Mouse (Mus musculus) B cell, adult 2 months (primary cell): ENCODE measurements around the gene Ccna1.

Experiments
- DNase-seq, 2 experiments: peaks; one replicate each; pipeline ENCODE4 v3.0.0; 2022

Ccna1 gene

DNA sequence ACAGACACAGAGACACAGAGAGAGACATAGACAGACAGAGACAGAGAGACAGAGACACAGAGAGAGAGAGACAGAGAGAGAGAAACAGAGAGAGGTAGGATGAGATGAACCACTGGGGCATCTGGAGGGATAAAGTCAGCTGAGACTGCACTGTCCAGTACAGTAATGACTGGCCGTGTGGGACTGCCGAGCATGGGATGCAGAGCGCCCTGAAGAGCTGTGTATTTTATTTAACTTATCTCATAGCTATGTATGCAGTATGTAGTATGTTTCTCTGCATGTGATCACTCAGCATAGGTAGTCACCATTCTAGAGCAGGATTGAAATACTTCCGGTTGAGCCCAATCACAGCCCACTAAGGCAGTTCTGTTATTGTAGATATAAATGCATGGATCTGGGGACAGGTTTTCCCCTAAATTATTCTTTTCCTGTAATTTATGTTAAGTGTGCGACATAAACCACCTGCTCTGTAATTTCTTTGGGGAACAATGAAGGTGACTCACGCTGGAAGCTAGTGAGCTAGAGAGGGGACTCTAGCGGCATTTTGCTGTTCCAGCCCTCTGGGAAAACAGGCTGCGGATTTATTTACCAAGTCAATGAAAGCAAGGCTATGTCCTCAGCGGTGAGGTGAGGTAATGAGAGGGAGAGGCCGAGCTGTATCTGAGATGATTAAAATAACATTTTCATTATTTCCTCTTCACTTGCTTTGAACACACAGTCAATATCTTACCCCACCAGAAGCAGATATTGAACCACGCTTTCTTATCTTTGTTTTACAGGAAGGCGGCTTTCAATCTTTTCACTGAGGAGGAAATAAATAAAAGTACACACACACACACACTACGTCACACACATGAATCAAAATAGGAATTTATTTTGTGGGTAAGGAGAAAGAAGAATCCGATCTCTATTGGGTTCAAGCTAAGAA lies 10.7 kb upstream of the Ccna1 start:
- DNase-seq = no peak

DNA sequence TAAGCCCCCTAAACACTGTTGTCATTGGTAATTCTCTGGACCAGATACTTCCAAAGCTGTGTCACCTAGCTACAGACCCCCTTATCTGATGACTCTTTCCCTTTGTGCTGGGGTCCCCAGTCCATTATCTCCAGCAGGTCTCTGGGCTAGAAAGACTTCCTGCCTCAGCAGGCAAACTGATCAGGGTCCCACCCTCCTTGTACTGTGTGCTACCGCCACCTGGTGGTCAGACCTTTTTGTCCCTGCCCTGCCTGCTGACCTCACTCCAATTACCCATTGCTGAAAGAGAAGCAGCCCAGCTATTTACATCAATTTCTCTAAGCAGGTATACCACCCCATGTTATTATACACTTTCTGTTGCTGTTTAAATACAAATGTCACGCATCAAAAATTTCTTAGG lies 9.1 kb upstream of the Ccna1 start:
- DNase-seq = peak; percentile 40 to 47

- DNase-seq = no peak
Observed at GRCm38 (mm10) chr3:55062653-55063052, 7.4 kb upstream of the Ccna1 start.

- DNase-seq = no peak
Observed at GRCm38 (mm10) chr3:55056376-55056775, 1.1 kb upstream of the Ccna1 start.

- DNase-seq = no peak
Observed at GRCm38 (mm10) chr3:55055747-55056120, 433 bp upstream of the Ccna1 start.

GRCm38 (mm10) chr3:55054231-55054630 lies 1.1 kb downstream of the Ccna1 start:
- no peak for DNase-seq

DNA sequence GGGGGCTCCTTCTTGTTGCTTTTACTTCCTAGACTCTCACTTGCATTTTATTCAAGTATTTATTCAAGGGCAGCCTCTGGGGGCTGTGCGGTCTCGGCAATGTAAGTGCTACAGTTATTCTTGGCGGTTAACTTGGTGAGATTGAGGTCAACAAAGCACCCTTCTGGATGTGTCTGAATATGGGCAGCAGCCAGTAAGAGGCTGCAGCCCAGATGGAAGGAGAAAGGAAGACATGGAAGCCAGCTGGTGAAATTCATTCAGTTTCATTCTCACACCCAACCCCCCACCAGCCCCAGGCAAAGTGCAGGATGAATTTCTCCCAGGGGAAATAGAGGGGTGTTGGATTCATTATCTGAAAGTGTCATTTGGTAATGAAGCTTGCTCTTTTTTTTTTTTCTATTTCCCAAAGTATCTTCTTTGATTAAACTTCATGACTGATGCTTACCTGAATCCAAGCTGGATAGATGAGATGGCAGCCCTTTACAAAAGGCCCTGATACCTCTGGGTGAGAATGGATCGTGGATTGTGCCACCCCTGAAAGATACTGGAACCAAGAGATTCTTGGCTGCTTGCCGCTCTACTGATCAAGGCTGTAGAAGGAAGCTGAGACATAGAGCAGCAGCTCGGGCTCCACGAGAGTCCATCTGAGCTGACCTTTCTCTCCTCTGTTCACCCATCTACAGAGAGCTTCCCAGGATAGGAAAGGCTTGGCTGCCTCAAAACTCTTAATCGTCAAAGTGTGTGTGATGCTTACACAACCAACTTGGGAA lies 10.5 kb downstream of the Ccna1 start:
- no peak for DNase-seq

- DNase-seq = no peak
Observed at GRCm38 (mm10) chr3:55037608-55038007, 17.7 kb downstream of the Ccna1 start.

GRCm38 (mm10) chr3:55027271-55027840 lies 27.9 kb downstream of the Ccna1 start:
- no peak for DNase-seq

- DNase-seq = no peak
Observed at GRCm38 (mm10) chr3:55025502-55025901, 29.8 kb downstream of the Ccna1 start.

DNA sequence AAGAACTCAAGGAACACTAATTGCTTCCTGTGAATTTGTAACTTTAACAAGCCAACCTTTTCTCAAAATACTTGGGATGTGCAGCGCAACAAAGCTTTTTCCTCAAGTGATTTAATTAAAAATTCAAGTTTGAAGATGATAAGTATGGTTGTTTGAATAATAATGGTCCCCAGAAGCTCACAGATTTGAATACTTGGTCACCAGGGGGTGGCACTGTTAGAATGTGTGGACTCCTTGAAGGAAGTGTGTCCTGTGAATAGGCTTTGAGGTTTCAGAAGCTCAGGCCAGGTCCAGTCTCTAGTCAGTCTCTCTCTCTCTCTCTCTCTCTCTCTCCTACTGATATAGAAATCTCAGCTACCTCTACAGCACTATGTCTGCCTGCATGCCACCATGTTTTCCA lies 32.0 kb downstream of the Ccna1 start:
- DNase-seq = no peak

- DNase-seq = no peak
Observed at GRCm38 (mm10) chr3:55022247-55022646, 33.1 kb downstream of the Ccna1 start.

DNA sequence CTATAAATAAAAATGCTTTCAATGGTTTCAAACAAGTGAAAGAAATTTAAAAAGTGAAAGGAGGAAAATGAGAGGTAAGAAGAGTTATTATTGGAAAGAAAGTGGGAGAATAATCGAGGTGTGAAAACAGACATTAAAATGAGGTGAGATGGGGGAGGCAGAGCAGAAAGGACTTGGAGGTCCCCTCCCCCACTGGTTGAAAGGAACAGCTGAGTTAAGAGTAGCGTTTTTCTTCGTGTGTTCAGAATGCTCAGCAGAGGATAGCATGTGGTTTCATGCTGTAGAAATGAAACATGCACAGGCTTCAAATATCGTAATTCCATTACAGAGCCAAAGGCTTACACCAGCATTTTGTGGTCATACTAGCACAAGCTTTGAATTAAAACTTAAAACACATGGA lies 42.8 kb downstream of the Ccna1 start:
- no peak for DNase-seq

DNA sequence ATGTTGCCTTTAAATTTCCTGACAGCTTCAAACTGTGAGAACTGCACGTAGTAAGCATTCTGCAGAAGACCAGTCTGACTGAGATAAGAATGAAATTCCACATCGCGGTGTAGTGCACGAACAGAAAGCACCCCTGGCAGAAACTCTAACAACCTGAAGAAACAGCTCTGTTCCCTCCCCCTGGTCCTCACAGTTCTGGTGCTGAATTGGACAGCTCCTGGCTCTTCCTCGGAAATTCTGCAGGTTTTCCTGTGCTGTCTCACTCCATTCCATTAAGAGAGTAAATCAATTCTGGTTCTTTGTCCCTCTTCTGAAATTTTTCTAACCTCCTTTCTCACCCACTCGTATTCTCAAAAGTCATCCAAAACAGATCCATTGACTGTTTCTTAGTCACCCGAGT lies 43.6 kb downstream of the Ccna1 start:
- DNase-seq = no peak

GRCm38 (mm10) chr3:55008965-55009741 lies 46.1 kb downstream of the Ccna1 start:
- DNase-seq = no peak

DNA sequence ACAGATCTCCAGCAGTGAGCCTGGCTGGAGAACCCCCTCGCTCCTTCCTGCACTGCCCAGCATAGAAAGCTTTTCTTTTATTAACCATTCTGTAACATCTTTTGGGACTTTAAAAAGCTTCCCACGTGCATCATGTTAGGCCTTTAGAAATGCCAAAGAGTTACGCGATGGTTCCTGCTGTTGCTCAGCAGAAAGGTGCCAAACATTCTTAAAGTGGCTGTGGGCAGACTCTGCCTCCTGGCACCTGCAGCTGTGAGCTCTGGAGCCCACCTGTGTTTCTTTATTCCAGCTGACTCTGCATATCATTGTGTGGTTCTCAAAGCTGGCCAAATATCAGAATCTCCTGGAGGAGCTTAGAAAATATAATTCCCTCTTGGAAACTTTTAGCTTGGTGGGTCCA lies 51.3 kb downstream of the Ccna1 start:
- no peak for DNase-seq

DNA sequence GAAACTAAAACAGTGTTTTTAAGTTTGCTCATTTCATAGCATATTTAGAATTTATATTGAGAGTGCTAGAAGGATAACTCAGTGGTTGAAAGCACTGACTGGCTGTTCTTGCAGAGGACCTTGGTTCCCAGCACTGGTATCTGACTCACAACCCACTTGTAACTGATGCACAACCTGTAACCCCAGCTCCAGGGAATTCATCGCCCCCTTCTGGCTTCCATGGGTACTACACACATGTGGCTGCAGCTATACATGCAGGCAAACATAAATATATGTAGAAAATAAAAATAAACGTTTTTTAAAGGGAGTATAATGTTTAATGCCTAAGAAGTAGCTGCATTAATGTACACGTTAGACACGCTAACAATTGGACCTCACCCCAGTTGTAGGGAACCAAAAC lies 53.6 kb downstream of the Ccna1 start:
- DNase-seq = no peak
